Mouse (Mus musculus) liver, adult 2 months (tissue): ENCODE results near the gene Klk1b9. TPM values are rescaled to one million over a fixed set of nuclear protein-coding genes. Genes with fewer than 3 reads are reported as not detected.
"Not testable (repeated sequence)": the region's sequence is repeated elsewhere in the genome, so short reads cannot be mapped to it uniquely, and the experiment has no call there.

ENCODE experiments used
- DNase-seq: peaks from one replicate; pipeline ENCODE4 v3.0.0-alpha.2; 2011; ENCODE audit warnings: low read depth, low spot score; ENCODE audit errors: extremely low read depth
- H3K27ac ChIP-seq: fragments of 200-500 bp; replicated peaks from 2 replicates; pipeline ENCODE4 v1.5.1; 2012; ENCODE audit warnings: low read depth, mild to moderate bottlenecking, control low read depth, inconsistent platforms, low read length; ENCODE audit not compliant: insufficient read depth
- H3K27me3 ChIP-seq: fragments of 200-500 bp; 2 replicates; pipeline ENCODE4 v1.6.1; 2012; ENCODE audit warnings: mild to moderate bottlenecking, moderate library complexity, low read length, inconsistent platforms; ENCODE audit not compliant: control insufficient read depth, insufficient read depth
- H3K36me3 ChIP-seq: fragments of 200-500 bp; 2 replicates; pipeline ENCODE4 v1.6.1; 2012; ENCODE audit warnings: low read length, inconsistent platforms; ENCODE audit not compliant: control insufficient read depth, insufficient read depth
- H3K4me1 ChIP-seq: fragments of 200-500 bp; 2 replicates; pipeline ENCODE4 v1.6.1; 2011; ENCODE audit warnings: low read length; ENCODE audit not compliant: control insufficient read depth, insufficient read depth
- H3K4me3 ChIP-seq: fragments of 200-500 bp; 2 replicates; pipeline ENCODE4 v1.5.1; 2011; ENCODE audit warnings: low read depth, mild to moderate bottlenecking, control low read depth, low read length, moderate library complexity; ENCODE audit not compliant: insufficient read depth
- H3K79me2 ChIP-seq: fragments of 200-500 bp; 2 replicates; pipeline ENCODE4 v1.6.1; 2012; ENCODE audit warnings: inconsistent platforms, mild to moderate bottlenecking, low read length, moderate library complexity; ENCODE audit not compliant: control insufficient read depth, insufficient read depth
- H3K9ac ChIP-seq: fragments of 200-500 bp; 2 replicates; pipeline ENCODE4 v1.6.1; 2012; ENCODE audit warnings: low read depth, mild to moderate bottlenecking, control low read depth, inconsistent platforms, low read length
- CTCF ChIP-seq: fragments of 200-500 bp; IDR thresholded peaks from 2 replicates; pipeline ENCODE4 v1.5.1; 2011; ENCODE audit warnings: low read depth, low read length, control low read depth
- POLR2A ChIP-seq: fragments of 200-500 bp; IDR thresholded peaks from 2 replicates; pipeline ENCODE4 v1.6.1; 2011; ENCODE audit warnings: low read length, control low read depth; ENCODE audit not compliant: insufficient read depth; ENCODE audit errors: extremely low read depth
- WGBS: fragments of 180-500 bp; shearing (Covaris S2); methylation state at CpG from one replicate; pipeline ENCODE4 v1.1.7; 2018; 5-methylcytosine and 5-hydroxymethylcytosine counted together
- polyA plus RNA-seq: library from polyadenylated mRNA; depleted of rRNA; stranded (reverse); fragments of >200 nt; gene quantifications from 2 replicates; pipeline ENCODE4 v1.2.3, GENCODE M21; 2012; rRNA removed
- total RNA-seq: library from RNA; depleted of rRNA; stranded (reverse); fragments of >200 nt; gene quantifications from 2 replicates; pipeline ENCODE4 v1.2.3, GENCODE M21; 2014; rRNA removed

Klk1b9 gene
- total RNA-seq (not detected in 2 replicates), polyA plus RNA-seq (not detected in 2 replicates)

GRCm38 (mm10) chr7:43975761-43976160, at the start of gene Klk1b9:
Gene Klk1b9, plus strand, starts transcription at chr7:43976061.
- not testable (repeated sequence) for H3K9ac ChIP-seq

GRCm38 (mm10) chr7:43928521-43928920, 47.3 kb upstream of the Klk1b9 start:
- H3K79me2 ChIP-seq = no peaks in the 10 kb centered on the region
- H3K4me1 ChIP-seq = no peaks in the 10 kb centered on the region
- H3K9ac ChIP-seq = no peak overlapping the region
- peak; percentile 5 for DNase-seq
- WGBS = 49% methylated on average over 4 of the region's 4 CpGs
- H3K4me3 ChIP-seq = no peak overlapping the region
- no peak for TF ChIP-seq POLR2A
- TF ChIP-seq CTCF = peak; percentile 60
- H3K27me3 ChIP-seq = no peaks in the 10 kb centered on the region
- no peak overlapping the region for H3K27ac ChIP-seq
- no peaks in the 10 kb centered on the region for H3K36me3 ChIP-seq

More at GRCm38 (mm10) chr7:43975761-43976160, at the start of gene Klk1b9:
- not testable (repeated sequence) for H3K36me3 ChIP-seq, DNase-seq, H3K4me3 ChIP-seq, H3K4me1 ChIP-seq, H3K27ac ChIP-seq, H3K79me2 ChIP-seq, H3K27me3 ChIP-seq
- 58% methylated on average over 1 of the region's 1 CpGs for WGBS

- Histone ChIP-seq H3K27ac (no peak overlapping the region), H3K4me1 (no peaks in the 10 kb centered on the region), H3K4me3 (no peak overlapping the region), H3K27me3 (no peaks in the 10 kb centered on the region), H3K9ac (no peak overlapping the region), H3K79me2 (no peaks in the 10 kb centered on the region), H3K36me3 (no peaks in the 10 kb centered on the region)
- DNase-seq = no peak
- no peak for TF ChIP-seq POLR2A
- TF ChIP-seq CTCF = no peak
- WGBS = 44% methylated on average over 4 of the region's 4 CpGs
Measured at GRCm38 (mm10) chr7:43932337-43932736, 43.5 kb upstream of the Klk1b9 start.

- WGBS = 89% methylated on average over 3 of the region's 3 CpGs
- H3K27ac ChIP-seq = no peak within 1 kb of the TSS
- TF ChIP-seq CTCF (no peak), POLR2A (no peak)
- no peaks in the 10 kb centered on the region for H3K36me3 ChIP-seq
- H3K4me3 ChIP-seq = no peak within 1 kb of the TSS
- no peak within 1 kb of the TSS for H3K9ac ChIP-seq
- no peaks in the 10 kb centered on the region for H3K79me2 ChIP-seq
- DNase-seq = no peak
- H3K4me1 ChIP-seq = no peaks in the 10 kb centered on the region
- no peaks in the 10 kb centered on the region for H3K27me3 ChIP-seq
Measured at GRCm38 (mm10) chr7:43933440-43933839, 42.4 kb upstream of the Klk1b9 start, which contains the start of gene Klk15. Gene Klk15, plus strand, starts transcription at chr7:43933740.

GRCm38 (mm10) chr7:43934747-43935146, 41.1 kb upstream of the Klk1b9 start:
- TF ChIP-seq CTCF = no peak
- no peak for TF ChIP-seq POLR2A
- H3K4me1 ChIP-seq = no peaks in the 10 kb centered on the region
- H3K36me3 ChIP-seq = no peaks in the 10 kb centered on the region
- H3K27ac ChIP-seq = no peak overlapping the region
- no peaks in the 10 kb centered on the region for H3K79me2 ChIP-seq
- H3K4me3 ChIP-seq = no peak overlapping the region
- no peak for DNase-seq
- H3K27me3 ChIP-seq = no peaks in the 10 kb centered on the region
- 49% methylated on average over 3 of the region's 3 CpGs for WGBS
- no peak overlapping the region for H3K9ac ChIP-seq

- Histone ChIP-seq H3K9ac (no peak overlapping the region), H3K27ac (no peak overlapping the region), H3K36me3 (no peaks in the 10 kb centered on the region), H3K4me1 (no peaks in the 10 kb centered on the region), H3K27me3 (no peaks in the 10 kb centered on the region), H3K4me3 (no peak overlapping the region), H3K79me2 (no peaks in the 10 kb centered on the region)
- TF ChIP-seq POLR2A = no peak
- TF ChIP-seq CTCF = no peak
- no peak for DNase-seq
- 80% methylated on average over 14 of the region's 14 CpGs for WGBS
Measured at GRCm38 (mm10) chr7:43936551-43936950, 39.3 kb upstream of the Klk1b9 start.

- H3K27ac ChIP-seq, H3K27me3 ChIP-seq, H3K4me1 ChIP-seq, H3K36me3 ChIP-seq, DNase-seq, H3K9ac ChIP-seq, H3K79me2 ChIP-seq, H3K4me3 ChIP-seq: not testable (repeated sequence)
- 78% methylated on average over 3 of the region's 3 CpGs for WGBS
Measured at GRCm38 (mm10) chr7:43942293-43942692, 33.6 kb upstream of the Klk1b9 start.
